Mouse (Mus musculus) testis, adult 2 months (tissue): ENCODE data around the gene Sec23a. TPM values are rescaled to one million over a fixed set of nuclear protein-coding genes. Genes with fewer than 3 reads are reported as not detected.
A peak's percentile ranks its signal among the peaks of the same experiment; 100 is the strongest.
"Not testable (repeated sequence)": the region's sequence is repeated elsewhere in the genome, so short reads cannot be mapped to it uniquely, and the experiment has no call there.

Source experiments
- H3K27ac ChIP-seq: fragments of 200-500 bp; 2 replicates; pipeline ENCODE4 v1.5.1; 2012; ENCODE audit warnings: low read depth, low read length; ENCODE audit not compliant: control insufficient read depth, insufficient read depth
- H3K27me3 ChIP-seq: fragments of 200-500 bp; 2 replicates; pipeline ENCODE4 v1.6.1; 2012; ENCODE audit warnings: mild to moderate bottlenecking, low read length, moderate library complexity; ENCODE audit not compliant: control insufficient read depth, insufficient read depth
- H3K36me3 ChIP-seq: fragments of 200-500 bp; 2 replicates; pipeline ENCODE4 v1.6.1; 2012; ENCODE audit warnings: mild to moderate bottlenecking, low read length; ENCODE audit not compliant: control insufficient read depth, insufficient read depth
- H3K4me1 ChIP-seq: fragments of 200-500 bp; 2 replicates; pipeline ENCODE4 v1.6.1; 2012; ENCODE audit warnings: low read length; ENCODE audit not compliant: control insufficient read depth, insufficient read depth
- H3K4me3 ChIP-seq: fragments of 200-500 bp; 2 replicates; pipeline ENCODE4 v1.5.1; 2012; ENCODE audit warnings: low read depth, mild to moderate bottlenecking, low read length, moderate library complexity, mixed read lengths; ENCODE audit not compliant: control insufficient read depth
- CTCF ChIP-seq: fragments of 200-500 bp; IDR thresholded peaks from 2 replicates; pipeline ENCODE4 v1.5.1; 2012; ENCODE audit warnings: low read depth, mild to moderate bottlenecking, inconsistent platforms, low read length, moderate library complexity; ENCODE audit not compliant: control insufficient read depth, insufficient read depth, insufficient replicate concordance
- POLR2A ChIP-seq: fragments of 200-500 bp; IDR thresholded peaks from 2 replicates; pipeline ENCODE4 v1.6.1; 2012; ENCODE audit warnings: low read depth, mild to moderate bottlenecking, inconsistent platforms, low read length, moderate library complexity; ENCODE audit not compliant: control insufficient read depth
- polyA plus RNA-seq: library from polyadenylated mRNA; depleted of rRNA; stranded (reverse); fragments of >200 nt; gene quantifications from 2 replicates; pipeline ENCODE4 v1.2.3, GENCODE M21; 2012; rRNA removed

Sec23a gene
- 59.2 and 62.8 TPM in 2 replicates for polyA plus RNA-seq

DNA sequence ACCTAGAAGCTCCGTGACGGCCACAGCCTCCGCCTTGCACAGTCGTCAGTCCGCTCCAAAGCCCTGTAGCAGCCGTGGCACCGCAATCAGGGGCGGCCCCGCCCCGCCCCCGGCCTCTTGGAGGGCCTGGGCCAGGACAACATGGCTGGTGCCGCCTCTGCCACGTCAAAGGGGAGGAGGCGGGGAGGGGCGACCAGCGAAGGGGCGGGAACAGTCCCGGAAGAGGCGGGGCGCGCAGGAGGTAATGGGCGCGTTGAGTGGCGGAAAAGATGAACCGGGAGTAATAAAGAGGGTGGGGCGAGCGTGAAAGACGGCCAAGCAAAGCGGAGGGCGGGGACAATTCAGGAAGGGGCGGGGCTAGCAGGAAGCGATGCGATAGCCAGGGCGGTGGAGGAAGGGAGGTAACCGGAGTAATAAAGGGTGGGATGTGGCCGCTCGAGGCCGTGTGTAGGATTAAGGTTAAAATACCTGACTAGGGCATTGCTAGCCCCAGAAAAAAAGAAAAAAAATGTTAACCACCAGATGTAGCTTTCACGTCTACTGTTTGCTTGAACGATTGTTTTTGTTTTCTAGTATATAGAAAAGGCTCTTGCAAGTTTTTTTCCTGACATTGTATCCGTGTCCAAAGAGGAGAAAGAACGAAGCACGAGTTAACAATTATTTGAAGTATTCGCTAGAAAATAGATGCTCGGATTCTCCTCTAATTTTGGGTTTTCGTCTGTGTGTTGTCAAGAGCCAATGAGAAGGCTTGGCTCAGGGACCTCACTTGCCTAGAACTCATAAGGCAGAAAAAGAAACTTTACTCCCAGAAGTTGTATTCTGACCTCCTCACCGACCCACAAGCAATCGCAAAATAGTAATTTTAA, at the start of gene Sec23a:
TSS of gene Sec23a (minus strand) at position 174 of the 866 bp plus-strand sequence.
- Histone ChIP-seq H3K36me3 (no peaks in the 10 kb centered on the region; the same call in 1 of the 2 replicates), H3K4me1 (peaks cover 2% of the 10 kb centered on the region; the same call in 1 of the 2 replicates), H3K4me3 (peak within 1 kb of the TSS; percentile 89), H3K27me3 (no peaks in the 10 kb centered on the region), H3K27ac (peak within 1 kb of the TSS; percentile 81)
- no peak for TF ChIP-seq CTCF
- TF ChIP-seq POLR2A: peak; percentile 76

DNA sequence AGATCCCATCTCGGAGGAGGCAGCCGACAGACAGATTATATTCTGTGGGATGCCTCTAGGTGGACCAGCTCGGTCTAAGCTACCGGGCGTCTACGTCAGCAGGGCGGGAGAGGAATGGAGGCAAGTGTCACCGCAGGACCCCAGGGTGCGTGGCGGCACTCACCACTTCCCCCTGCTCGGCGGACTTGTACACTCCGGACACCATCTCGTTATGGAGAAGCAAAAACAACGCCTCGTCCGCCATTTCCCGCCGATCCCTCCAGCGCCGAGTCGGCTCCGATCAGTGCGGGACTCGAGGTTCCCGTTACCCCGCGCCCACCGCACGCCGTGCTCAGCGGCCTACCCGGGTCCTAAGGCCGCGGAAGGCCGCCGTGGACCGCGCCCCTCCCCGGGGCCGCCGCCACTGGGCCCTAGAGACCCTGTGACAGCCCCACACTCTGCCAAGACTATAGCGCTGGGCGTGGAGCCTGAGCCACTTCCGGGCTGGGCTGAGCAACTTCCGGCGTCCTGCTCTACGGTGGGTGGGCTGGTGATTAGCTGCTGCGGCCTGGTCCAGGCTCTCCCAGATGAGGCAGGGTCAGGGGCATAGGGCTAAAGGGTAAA, 49.3 kb upstream of the Sec23a start, which contains the start of gene Trappc6b:
TSS of gene Trappc6b (minus strand) at position 480 of the 603 bp plus-strand sequence.
- Histone ChIP-seq H3K27ac (peak within 1 kb of the TSS; percentile 73), H3K4me1 (peaks cover 3% of the 10 kb centered on the region; the same call in 1 of the 2 replicates), H3K36me3 (no peaks in the 10 kb centered on the region), H3K4me3 (peak within 1 kb of the TSS; percentile 98), H3K27me3 (no peaks in the 10 kb centered on the region)
- TF ChIP-seq POLR2A (peak; percentile 91), CTCF (no peak)

DNA sequence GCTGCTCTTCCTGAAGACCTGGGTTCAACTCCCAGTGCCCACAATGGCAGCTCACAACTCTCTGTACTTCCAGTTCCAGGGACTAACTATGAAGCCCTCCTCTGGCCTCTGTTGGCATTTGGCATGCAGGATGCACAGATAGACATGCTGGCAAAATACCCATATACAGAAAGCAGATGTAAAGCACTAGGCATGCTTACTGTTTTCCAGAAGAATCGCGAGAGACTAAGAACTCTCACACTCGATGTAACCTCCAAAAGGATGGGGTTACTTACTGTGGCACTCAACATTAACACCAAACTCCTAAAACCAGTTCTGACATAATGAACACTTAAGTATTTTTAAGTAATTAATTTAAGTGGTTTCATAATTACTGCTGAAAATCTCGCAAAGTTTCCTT, 48.5 kb upstream of the Sec23a start:
- peak overlapping the region; percentile 73; the same call in 1 of the 2 replicates for H3K27ac ChIP-seq
- no peaks in the 10 kb centered on the region for H3K27me3 ChIP-seq
- H3K4me3 ChIP-seq: peak overlapping the region; percentile 98
- H3K36me3 ChIP-seq: no peaks in the 10 kb centered on the region
- peaks cover 3% of the 10 kb centered on the region; the same call in 1 of the 2 replicates for H3K4me1 ChIP-seq
- TF ChIP-seq POLR2A: no peak
- no peak for TF ChIP-seq CTCF

DNA sequence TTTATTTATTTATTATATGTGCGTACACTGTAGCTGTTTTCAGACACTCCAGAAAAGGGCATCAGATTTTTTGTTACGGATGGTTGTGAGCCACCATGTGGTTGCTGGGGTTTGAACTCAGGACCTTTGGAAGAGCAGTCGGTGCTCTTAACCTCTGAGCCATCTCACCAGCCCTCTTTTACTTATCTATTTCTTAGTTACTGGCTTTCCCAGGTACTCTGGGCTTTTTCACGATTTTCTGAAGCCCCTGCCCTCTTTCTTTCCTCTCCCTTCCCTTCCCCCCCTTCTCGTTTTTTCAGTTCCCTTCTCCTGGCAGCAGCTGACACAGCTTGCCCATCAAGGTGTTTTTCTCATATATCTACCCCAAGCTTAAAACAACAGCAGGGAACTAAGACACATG, 46.4 kb upstream of the Sec23a start:
- H3K4me3 ChIP-seq, H3K36me3 ChIP-seq, H3K4me1 ChIP-seq, H3K27me3 ChIP-seq, H3K27ac ChIP-seq: not testable (repeated sequence)

DNA sequence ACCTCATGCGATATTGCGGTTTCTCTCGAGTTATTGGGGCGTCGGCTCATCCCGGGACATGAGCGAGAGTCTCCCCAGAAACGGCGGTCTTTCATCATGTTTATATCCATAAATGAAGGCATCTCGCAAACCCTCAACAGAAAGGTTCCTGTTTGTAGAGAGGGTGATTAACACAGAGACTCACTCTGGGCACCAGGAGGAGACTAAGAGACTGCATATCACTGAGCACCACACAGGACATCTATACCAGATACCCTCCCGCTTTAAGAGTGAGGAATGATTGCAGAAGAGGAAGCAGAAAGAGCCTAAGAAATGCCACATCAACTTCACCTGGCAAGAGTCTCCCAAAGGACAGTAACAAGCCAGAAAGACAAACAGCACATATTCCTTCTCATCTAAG, 44.4 kb upstream of the Sec23a start:
- Histone ChIP-seq H3K27me3 (no peaks in the 10 kb centered on the region), H3K36me3 (no peaks in the 10 kb centered on the region), H3K27ac (no peak overlapping the region), H3K4me1 (peaks cover 3% of the 10 kb centered on the region; the same call in 1 of the 2 replicates), H3K4me3 (no peak overlapping the region)
- TF ChIP-seq CTCF (no peak), POLR2A (no peak)

DNA sequence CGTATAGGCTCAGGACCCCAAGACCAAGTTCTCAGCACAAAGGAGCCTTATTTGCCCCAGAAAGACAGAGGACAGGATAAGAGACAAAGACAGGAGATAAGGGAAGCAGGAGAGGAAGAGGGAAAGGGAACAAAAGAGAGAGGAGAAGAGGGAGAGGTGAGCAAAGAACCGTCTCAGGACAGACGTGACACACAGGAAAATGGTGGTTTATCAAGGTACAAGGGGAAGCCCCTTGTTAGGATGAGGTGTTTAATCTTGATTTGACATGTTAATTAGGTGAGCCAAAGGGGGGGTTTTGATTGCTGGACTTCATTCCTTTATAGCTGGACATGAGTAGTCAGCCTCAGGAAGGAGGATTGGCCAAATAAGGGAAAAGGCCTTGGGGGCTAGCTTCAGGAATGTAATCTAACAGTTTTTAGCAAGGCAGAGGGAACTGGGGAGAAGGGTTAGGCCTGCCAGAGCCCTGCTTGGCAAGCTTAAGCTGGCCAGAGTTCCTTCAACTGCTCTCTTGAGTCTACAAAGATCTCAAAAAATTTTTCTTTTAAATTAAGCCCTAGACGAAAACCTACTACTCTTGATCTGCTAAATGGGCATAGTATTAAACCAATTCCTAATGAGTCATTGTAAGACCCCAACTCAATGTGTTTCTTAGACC, 43.5 kb upstream of the Sec23a start:
- no peak for TF ChIP-seq POLR2A
- no peak for TF ChIP-seq CTCF
- no peaks in the 10 kb centered on the region for H3K36me3 ChIP-seq

DNA sequence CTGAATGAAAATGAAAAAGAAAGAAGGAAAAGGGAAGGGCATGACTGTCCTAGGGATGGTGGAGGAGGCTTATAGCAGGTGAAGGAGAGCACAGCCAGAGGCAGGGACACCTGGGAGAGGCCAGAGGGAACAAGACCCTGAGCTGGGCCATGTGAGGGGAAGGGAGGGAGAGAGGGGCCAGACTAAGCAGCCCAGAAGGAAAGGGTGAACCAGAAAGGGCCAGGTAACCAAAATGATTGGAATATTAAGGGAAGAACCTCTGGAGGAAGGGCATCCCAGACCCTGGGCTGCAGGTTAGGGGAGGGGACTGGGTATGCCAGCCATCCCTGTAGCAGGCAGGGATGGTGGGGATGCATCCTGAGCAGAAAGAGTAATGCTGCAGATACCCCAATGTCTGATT, 42.2 kb upstream of the Sec23a start:
- H3K36me3 ChIP-seq: no peaks in the 10 kb centered on the region

More for the DNA sequence above, 43.5 kb upstream of the Sec23a start:
- no peak overlapping the region for H3K27ac ChIP-seq
- no peaks in the 10 kb centered on the region for H3K27me3 ChIP-seq
- H3K4me1 ChIP-seq: peaks cover 2% of the 10 kb centered on the region; the same call in 1 of the 2 replicates
- no peak overlapping the region for H3K4me3 ChIP-seq

More for the DNA sequence above, 42.2 kb upstream of the Sec23a start:
- Histone ChIP-seq H3K27ac (no peak overlapping the region), H3K27me3 (no peaks in the 10 kb centered on the region), H3K4me1 (no peaks in the 10 kb centered on the region), H3K4me3 (no peak overlapping the region)
- TF ChIP-seq POLR2A (no peak), CTCF (no peak)
